Mouse (Mus musculus) intestine, embryonic 15.5 days (tissue): ENCODE measurements around the gene Slc22a3. TPM values are rescaled to one million over a fixed set of nuclear protein-coding genes. Genes with fewer than 3 reads are reported as not detected.

Experiments used
- polyA plus RNA-seq: library from polyadenylated mRNA; unstranded; fragments of >200 nt; fragmentation: Nextera tagmentation; extraction: Ambion mirVana; gene quantifications from 2 replicates; pipeline ENCODE4 v1.2.1, GENCODE M21; 2015

The Slc22a3 gene
- polyA plus RNA-seq, 1 experiment from 2014 or later: 0.21 TPM

Other genes with a start within 250 kb of the Slc22a3 start
- gene Map3k4, start 188.9 kb downstream of the Slc22a3 start, polyA plus RNA-seq: 33.0 and 43.9 TPM in 2 replicates
- 3.7 and 4.9 TPM in 2 replicates for gene Plg, start 129.1 kb downstream of the Slc22a3 start, polyA plus RNA-seq
- gene Slc22a2, start 76.4 kb upstream of the Slc22a3 start, polyA plus RNA-seq: 0.08 TPM in 1 of 2 replicates, not detected in the other
- gene Slc22a1, start 168.1 kb upstream of the Slc22a3 start, polyA plus RNA-seq: 0.40 and 0.51 TPM in 2 replicates